Mouse (Mus musculus) megakaryocyte, embryonic 14.5 days (primary cell): ENCODE data around the gene Insrr.

Experiments used
- FLI1 ChIP-seq: IDR thresholded peaks from 2 replicates; pipeline ENCODE4 v1.6.1; 2012; ENCODE audit warnings: low read length, inconsistent platforms, mixed read lengths
- GATA1 ChIP-seq: IDR thresholded peaks from 3 replicates; pipeline ENCODE4 v1.6.1; 2012; ENCODE audit warnings: mixed read lengths, low read length, inconsistent platforms, borderline replicate concordance

DNA sequence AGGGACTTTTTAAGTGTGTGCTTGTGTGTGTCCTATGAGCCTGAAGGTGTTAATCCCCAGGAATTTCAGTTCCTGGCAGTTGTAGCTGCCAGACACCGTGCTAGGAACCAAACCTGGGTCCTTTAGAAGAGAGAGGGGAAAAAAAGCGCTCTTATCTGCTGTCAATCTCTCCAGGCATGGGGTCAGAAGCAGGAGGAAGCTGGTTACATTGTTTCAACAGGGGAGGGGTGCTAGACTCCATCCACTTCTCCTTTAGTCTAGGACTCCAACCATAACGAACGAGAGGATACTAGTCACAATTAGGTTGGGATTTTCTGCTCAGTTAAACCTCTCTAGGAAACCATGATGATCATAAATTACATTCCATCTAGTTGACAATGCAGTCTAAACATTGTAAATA, 31.7 kb downstream of the Insrr start:
- no peak for TF ChIP-seq GATA1
- no peak for TF ChIP-seq FLI1
